Mouse (Mus musculus): ENCODE results near the gene Mdh2. TPM values are rescaled to one million over a fixed set of nuclear protein-coding genes. Genes with fewer than 3 reads are reported as not detected.
A peak's percentile ranks its signal among the peaks of the same experiment; 100 is the strongest.

Gene Mdh2
- polyA plus RNA-seq, 1 experiment from 2014 or later: 302 TPM

- Histone ChIP-seq H3K9ac (replicated peaks; ENCODE audit: low read depth) (no peak overlapping the region), H3K36me3 (ENCODE audit: insufficient read depth, low read length) (peaks cover 61% of the 10 kb centered on the region), H3K4me3 (ENCODE audit: low read depth, low read length) (no peak overlapping the region), H3K27me3 (replicated peaks; ENCODE audit: insufficient read depth, low read length) (no peaks in the 10 kb centered on the region), H3K27ac (ENCODE audit: low read length) (no peak overlapping the region), H3K4me2 (replicated peaks; ENCODE audit: low read depth, low read length) (no peak overlapping the region), H3K4me1 (ENCODE audit: insufficient read depth, low read depth, low read length) (no peaks in the 10 kb centered on the region), H3K9me3 (ENCODE audit: low read length) (no peaks in the 10 kb centered on the region)
- no peak for ATAC-seq
- DNase-seq (ENCODE audit: low spot score): no peak
- no peak for TF ChIP-seq EP300 (IDR thresholded peaks at IDR 0.05)
- TF ChIP-seq CTCF (IDR thresholded peaks at IDR 0.05): no peak
- WGBS: 90% methylated on average over 38 of the region's 42 CpGs
Observed at GRCm38 (mm10) chr5:135734057-135734680, 44.1 kb upstream of the Mdh2 start.

DNA sequence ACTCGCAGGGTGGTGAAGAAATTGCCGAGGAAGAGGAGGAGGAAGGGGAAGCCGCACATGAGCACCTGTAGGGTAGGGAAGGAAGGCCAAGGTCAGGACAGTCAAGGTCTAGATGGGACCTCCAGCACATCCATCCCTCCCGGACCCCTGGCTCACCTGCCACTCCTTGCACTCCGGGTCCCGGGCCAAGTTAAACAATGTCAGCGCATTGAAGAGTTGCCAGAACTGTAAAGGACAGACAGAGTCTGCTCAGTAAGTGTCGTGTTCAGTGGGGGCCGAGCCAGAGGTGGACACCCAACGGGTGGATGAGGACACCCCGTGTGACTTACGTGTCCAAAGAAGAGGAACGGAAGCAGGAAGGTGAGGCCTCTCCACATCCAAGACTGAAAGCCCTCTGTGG lies 42.5 kb upstream of the Mdh2 start:
- Histone ChIP-seq H3K9ac (replicated peaks; ENCODE audit: low read depth) (no peak overlapping the region), H3K36me3 (ENCODE audit: insufficient read depth, low read length) (peaks cover 53% of the 10 kb centered on the region), H3K9me3 (ENCODE audit: low read length) (no peaks in the 10 kb centered on the region), H3K4me3 (ENCODE audit: low read depth, low read length) (no peak overlapping the region), H3K27ac (ENCODE audit: low read length) (no peak overlapping the region), H3K4me2 (replicated peaks; ENCODE audit: low read depth, low read length) (no peak overlapping the region), H3K4me1 (ENCODE audit: insufficient read depth, low read depth, low read length) (no peaks in the 10 kb centered on the region), H3K27me3 (replicated peaks; ENCODE audit: insufficient read depth, low read length) (no peaks in the 10 kb centered on the region)
- TF ChIP-seq CTCF (IDR thresholded peaks at IDR 0.05) (no peak), EP300 (IDR thresholded peaks at IDR 0.05) (no peak)
- DNase-seq (ENCODE audit: low spot score) (no peak), ATAC-seq (no peak)
- 69% methylated on average over 13 of the region's 13 CpGs for WGBS

GRCm38 (mm10) chr5:135736544-135736943 lies 41.7 kb upstream of the Mdh2 start:
- WGBS: 85% methylated on average over 16 of the region's 16 CpGs
- peaks cover 48% of the 10 kb centered on the region for H3K36me3 ChIP-seq (ENCODE audit: insufficient read depth, low read length)
- no peak overlapping the region for H3K4me3 ChIP-seq (ENCODE audit: low read depth, low read length)
- ATAC-seq (no peak), DNase-seq (ENCODE audit: low spot score) (no peak)
- no peaks in the 10 kb centered on the region for H3K27me3 ChIP-seq (replicated peaks; ENCODE audit: insufficient read depth, low read length)
- no peaks in the 10 kb centered on the region for H3K9me3 ChIP-seq (ENCODE audit: low read length)
- no peaks in the 10 kb centered on the region for H3K4me1 ChIP-seq (ENCODE audit: insufficient read depth, low read depth, low read length)
- H3K27ac ChIP-seq (ENCODE audit: low read length): no peak overlapping the region
- TF ChIP-seq CTCF (IDR thresholded peaks at IDR 0.05) (no peak), EP300 (IDR thresholded peaks at IDR 0.05) (no peak)
- no peak overlapping the region for H3K9ac ChIP-seq (replicated peaks; ENCODE audit: low read depth)
- no peak overlapping the region for H3K4me2 ChIP-seq (replicated peaks; ENCODE audit: low read depth, low read length)

DNA sequence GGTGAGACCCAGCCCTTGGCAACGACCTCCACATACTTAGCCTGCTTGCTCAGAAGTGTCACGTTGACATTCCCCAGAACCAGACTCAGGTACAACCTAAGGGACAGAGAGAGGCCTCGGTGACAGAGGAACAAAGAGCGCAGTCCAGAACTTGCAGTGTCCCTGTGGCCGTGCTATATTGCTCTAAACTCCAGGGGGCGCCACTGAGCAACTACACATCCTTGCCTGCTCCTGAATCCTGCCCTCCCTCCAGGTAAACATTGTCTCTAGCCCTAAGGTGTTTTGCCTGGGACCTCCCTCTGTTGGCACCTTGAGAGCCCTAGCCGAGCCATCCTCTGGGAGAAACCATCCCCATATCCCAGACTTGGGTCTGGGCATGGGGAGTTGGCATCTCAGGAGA lies 41.1 kb upstream of the Mdh2 start:
- no peaks in the 10 kb centered on the region for H3K27me3 ChIP-seq (replicated peaks; ENCODE audit: insufficient read depth, low read length)
- DNase-seq (ENCODE audit: low spot score) (no peak), ATAC-seq (no peak)
- peak; percentile 66 for TF ChIP-seq CTCF (IDR thresholded peaks at IDR 0.05)
- TF ChIP-seq EP300 (IDR thresholded peaks at IDR 0.05): no peak
- no peak overlapping the region for H3K4me2 ChIP-seq (replicated peaks; ENCODE audit: low read depth, low read length)
- WGBS: 73% methylated on average over 7 of the region's 7 CpGs
- no peak overlapping the region for H3K4me3 ChIP-seq (ENCODE audit: low read depth, low read length)
- H3K9ac ChIP-seq (replicated peaks; ENCODE audit: low read depth): no peak overlapping the region
- H3K4me1 ChIP-seq (ENCODE audit: insufficient read depth, low read depth, low read length): no peaks in the 10 kb centered on the region
- no peaks in the 10 kb centered on the region for H3K9me3 ChIP-seq (ENCODE audit: low read length)
- H3K36me3 ChIP-seq (ENCODE audit: insufficient read depth, low read length): peaks cover 44% of the 10 kb centered on the region
- H3K27ac ChIP-seq (ENCODE audit: low read length): no peak overlapping the region

- ATAC-seq: peak; percentile 12
- no peaks in the 10 kb centered on the region for H3K9me3 ChIP-seq (ENCODE audit: low read length)
- no peaks in the 10 kb centered on the region for H3K27me3 ChIP-seq (replicated peaks; ENCODE audit: insufficient read depth, low read length)
- no peak overlapping the region for H3K4me3 ChIP-seq (ENCODE audit: low read depth, low read length)
- TF ChIP-seq CTCF (IDR thresholded peaks at IDR 0.05): no peak
- no peak for TF ChIP-seq EP300 (IDR thresholded peaks at IDR 0.05)
- no peak overlapping the region for H3K9ac ChIP-seq (replicated peaks; ENCODE audit: low read depth)
- peaks cover 1% of the 10 kb centered on the region; the same call in 1 of the 2 replicates for H3K4me1 ChIP-seq (ENCODE audit: insufficient read depth, low read depth, low read length)
- no peak overlapping the region for H3K4me2 ChIP-seq (replicated peaks; ENCODE audit: low read depth, low read length)
- DNase-seq (ENCODE audit: low spot score): peak; percentile 58
- H3K36me3 ChIP-seq (ENCODE audit: insufficient read depth, low read length): peaks cover 33% of the 10 kb centered on the region
- 13% methylated on average over 6 of the region's 6 CpGs for WGBS
- no peak overlapping the region for H3K27ac ChIP-seq (ENCODE audit: low read length)
Observed at GRCm38 (mm10) chr5:135738266-135738665, 40.0 kb upstream of the Mdh2 start.

GRCm38 (mm10) chr5:135742156-135742555 lies 36.1 kb upstream of the Mdh2 start:
- H3K4me2 ChIP-seq (replicated peaks; ENCODE audit: low read depth, low read length): no peak overlapping the region
- no peak overlapping the region for H3K9ac ChIP-seq (replicated peaks; ENCODE audit: low read depth)
- no peaks in the 10 kb centered on the region for H3K27me3 ChIP-seq (replicated peaks; ENCODE audit: insufficient read depth, low read length)
- TF ChIP-seq CTCF (IDR thresholded peaks at IDR 0.05) (no peak), EP300 (IDR thresholded peaks at IDR 0.05) (no peak)
- WGBS: 52% methylated on average over 10 of the region's 10 CpGs
- ATAC-seq (no peak), DNase-seq (ENCODE audit: low spot score) (no peak)
- H3K27ac ChIP-seq (ENCODE audit: low read length): no peak overlapping the region
- H3K9me3 ChIP-seq (ENCODE audit: low read length): no peaks in the 10 kb centered on the region
- peaks cover 6% of the 10 kb centered on the region; the same call in 1 of the 2 replicates for H3K36me3 ChIP-seq (ENCODE audit: insufficient read depth, low read length)
- no peak overlapping the region for H3K4me3 ChIP-seq (ENCODE audit: low read depth, low read length)
- peaks cover 4% of the 10 kb centered on the region; the same call in 1 of the 2 replicates for H3K4me1 ChIP-seq (ENCODE audit: insufficient read depth, low read depth, low read length)

Data from lung, postnatal 0 days (tissue).